Mouse (Mus musculus) ES-E14 (cell line): ENCODE data around the gene 4930404N11Rik.

Experiments
- CHD2 ChIP-seq: IDR thresholded peaks from 2 replicates; pipeline ENCODE4 v1.6.1; 2014; ENCODE audit warnings: mild to moderate bottlenecking, low read depth, low read length, inconsistent platforms
- HCFC1 ChIP-seq: IDR thresholded peaks from 2 replicates; pipeline ENCODE4 v1.6.1; 2012; ENCODE audit warnings: low read length, inconsistent platforms, borderline replicate concordance; ENCODE audit not compliant: insufficient read depth
- MAFK ChIP-seq: IDR thresholded peaks from 2 replicates; pipeline ENCODE4 v1.6.1; 2014; ENCODE audit warnings: mild to moderate bottlenecking, low read depth, low read length, inconsistent platforms; ENCODE audit not compliant: insufficient read depth
- ZC3H11A ChIP-seq: IDR thresholded peaks from 2 replicates; pipeline ENCODE4 v1.6.1; 2012; ENCODE audit warnings: low read depth, mild to moderate bottlenecking, inconsistent platforms, low read length, borderline replicate concordance
- ZNF384 ChIP-seq: IDR thresholded peaks from 2 replicates; pipeline ENCODE4 v1.6.1; 2012; ENCODE audit warnings: low read depth, low read length, inconsistent platforms

DNA sequence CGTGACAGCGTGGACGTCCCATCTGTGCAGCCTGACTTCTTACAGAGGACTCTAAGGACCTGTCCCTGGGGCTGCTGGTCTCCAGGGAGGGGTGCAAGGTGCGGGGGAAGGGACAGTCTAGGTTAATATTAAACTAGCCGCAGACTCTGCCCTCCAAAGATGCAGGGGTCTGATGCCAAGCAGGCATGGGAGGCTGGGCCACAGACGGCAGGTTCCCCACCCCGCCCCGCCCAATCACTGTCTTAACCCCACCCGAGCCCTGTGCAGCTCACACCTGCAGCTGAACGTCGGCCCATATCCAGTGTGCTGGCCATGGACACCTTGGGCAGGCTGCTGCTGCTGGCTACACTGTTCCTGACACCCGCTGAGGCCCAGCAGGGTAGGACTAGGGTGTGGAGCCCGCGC lies 27.2 kb upstream of the 4930404N11Rik start, which contains the start of gene Smim24:
- TF ChIP-seq HCFC1 (no peak), ZC3H11A (no peak), ZNF384 (no peak), MAFK (no peak), CHD2 (no peak)
